In genomic region chr17:6775671-6776070, GRCm38 (mm10) we compare ENCODE assay signal across 11 mouse cellular contexts.
"Had no signal": no experiment of that assay in that cellular context is flagged by ENCODE, and none has a peak within 500 bp of the region (broad histone marks: within the 10 kb centered on the region; RNA-seq: fewer than 3 reads in every experiment).

No protein-coding gene starts in this region.

- H3K4me3 ChIP-seq: limb, embryonic 12.5 days; liver, embryonic 13.5 days; neural tube, embryonic 13.5 days had no signal

- DNase-seq: kidney, postnatal 14 days; liver; liver, embryonic 13.5 days; liver, postnatal 0 days; midbrain, embryonic 14.5 days; right cerebral cortex, postnatal 4 days; spleen, adult 18-20 months; thymus, adult 18-20 months had no signal

- ATAC-seq: intestine, embryonic 16.5 days; liver, postnatal 0 days had no signal

- H3K9me3 ChIP-seq: limb, embryonic 12.5 days; liver, embryonic 13.5 days; neural tube, embryonic 13.5 days had no signal

- H3K9ac ChIP-seq: limb, embryonic 12.5 days; liver, embryonic 13.5 days; liver, postnatal 0 days; neural tube, embryonic 13.5 days had no signal

- H3K27me3 ChIP-seq: liver, embryonic 13.5 days had no signal

- H3K27ac ChIP-seq: liver, embryonic 13.5 days; neural tube, embryonic 13.5 days had no signal

- H3K4me2 ChIP-seq: limb, embryonic 12.5 days; liver, embryonic 13.5 days; neural tube, embryonic 13.5 days had no signal

- H3K36me3 ChIP-seq: limb, embryonic 12.5 days; neural tube, embryonic 13.5 days had no signal
